Mouse (Mus musculus): Measurements from ENCODE around the gene Mrgprd.
A peak's percentile ranks its signal among the peaks of the same experiment; 100 is the strongest.

The Mrgprd gene

GRCm38 (mm10) chr7:145314785-145315411 is at the start of gene Mrgprd:
TSS of gene Mrgprd (plus strand) at chr7:145314835.
- no peak for DNase-seq (ENCODE audit: low read depth)

GRCm38 (mm10) chr7:145266011-145266410 is 48.6 kb upstream of the Mrgprd start:
- no peak for DNase-seq (ENCODE audit: low read depth)

- DNase-seq (ENCODE audit: low read depth), result no peak
Observed at GRCm38 (mm10) chr7:145268890-145269289, 45.7 kb upstream of the Mrgprd start.

- no peak for DNase-seq (ENCODE audit: low read depth)
Observed at GRCm38 (mm10) chr7:145270955-145271354, 43.7 kb upstream of the Mrgprd start.

- DNase-seq (ENCODE audit: low read depth), result no peak
Observed at GRCm38 (mm10) chr7:145275488-145275887, 39.1 kb upstream of the Mrgprd start.

GRCm38 (mm10) chr7:145281396-145281795 is 33.2 kb upstream of the Mrgprd start:
- no peak for DNase-seq (ENCODE audit: low read depth)

- no peak for DNase-seq (ENCODE audit: low read depth)
Observed at GRCm38 (mm10) chr7:145283041-145283440, 31.6 kb upstream of the Mrgprd start.

GRCm38 (mm10) chr7:145283487-145284187 is 31.0 kb upstream of the Mrgprd start, which contains the start of gene Tpcn2:
TSS of gene Tpcn2 (minus strand) at chr7:145284011.
- peak; percentile 96 for DNase-seq (ENCODE audit: low read depth)

GRCm38 (mm10) chr7:145284293-145284692 is 30.3 kb upstream of the Mrgprd start:
- no peak for DNase-seq (ENCODE audit: low read depth)

- DNase-seq (ENCODE audit: low read depth), result no peak
Observed at GRCm38 (mm10) chr7:145285476-145285875, 29.2 kb upstream of the Mrgprd start.

- no peak for DNase-seq (ENCODE audit: low read depth)
Observed at GRCm38 (mm10) chr7:145287410-145287809, 27.2 kb upstream of the Mrgprd start.

GRCm38 (mm10) chr7:145289302-145289701 is 25.3 kb upstream of the Mrgprd start:
- no peak for DNase-seq (ENCODE audit: low read depth)

GRCm38 (mm10) chr7:145291847-145292246 is 22.8 kb upstream of the Mrgprd start:
- no peak for DNase-seq (ENCODE audit: low read depth)

- no peak for DNase-seq (ENCODE audit: low read depth)
Observed at GRCm38 (mm10) chr7:145292726-145293125, 21.9 kb upstream of the Mrgprd start.

GRCm38 (mm10) chr7:145293859-145294258 is 20.8 kb upstream of the Mrgprd start:
- peak; percentile 29 for DNase-seq (ENCODE audit: low read depth)

- DNase-seq (ENCODE audit: low read depth), result no peak
Observed at GRCm38 (mm10) chr7:145298666-145299490, 15.8 kb upstream of the Mrgprd start.

GRCm38 (mm10) chr7:145299562-145300320 is 14.9 kb upstream of the Mrgprd start:
- DNase-seq (ENCODE audit: low read depth), result no peak

- no peak for DNase-seq (ENCODE audit: low read depth)
Observed at GRCm38 (mm10) chr7:145300321-145301007, 14.2 kb upstream of the Mrgprd start, which contains the start of gene Mrgprf. TSS of gene Mrgprf (plus strand) at chr7:145300828.

GRCm38 (mm10) chr7:145301008-145301340 is 13.7 kb upstream of the Mrgprd start:
- DNase-seq (ENCODE audit: low read depth), result no peak

- DNase-seq (ENCODE audit: low read depth), result no peak
Observed at GRCm38 (mm10) chr7:145301341-145302005, 13.2 kb upstream of the Mrgprd start.
